Mouse (Mus musculus) ES-E14 (cell line): Measurements from ENCODE around the gene Sv2b. TPM values are rescaled to one million over a fixed set of nuclear protein-coding genes. Genes with fewer than 3 reads are reported as not detected.
A peak's percentile ranks its signal among the peaks of the same experiment; 100 is the strongest.

ENCODE experiments used
- DNase-seq: peaks from one replicate; pipeline ENCODE4 v3.0.0-alpha.2; 2013; ENCODE audit warnings: low read depth, low spot score
- H3K27ac ChIP-seq: 2 replicates; pipeline ENCODE4 v1.5.1; 2012; ENCODE audit warnings: low read depth, mild to moderate bottlenecking, low read length, moderate library complexity, mixed read lengths; ENCODE audit not compliant: poor library complexity, insufficient read depth, severe bottlenecking
- H3K36me3 ChIP-seq: 2 replicates; pipeline ENCODE4 v1.6.1; 2012; ENCODE audit warnings: mild to moderate bottlenecking, low read length, moderate library complexity, mixed read lengths; ENCODE audit not compliant: control insufficient read depth, poor library complexity, insufficient read depth, severe bottlenecking
- H3K4me1 ChIP-seq, 2 experiments: fragments of 150-350 bp in 1 of 2; sonication (generic) in 1 of 2; 2 replicates each; pipeline ENCODE4 v1.6.1; 2012; ENCODE audit warnings: low read length in 2 of 2, mild to moderate bottlenecking in 1 of 2, mixed read lengths in 1 of 2; ENCODE audit not compliant: control insufficient read depth in 2 of 2, insufficient read depth in 2 of 2, poor library complexity in 1 of 2
- H3K4me3 ChIP-seq, 2 experiments: fragments of 150-350 bp in 1 of 2; sonication (generic) in 1 of 2; 2 replicates each; pipeline ENCODE4 v1.5.1; 2012; ENCODE audit warnings: low read length in 2 of 2, low read depth in 1 of 2, mild to moderate bottlenecking in 1 of 2, mixed read lengths in 1 of 2; ENCODE audit not compliant: insufficient read depth in 1 of 2, poor library complexity in 1 of 2, severe bottlenecking in 1 of 2
- H3K9ac ChIP-seq: 2 replicates; pipeline ENCODE4 v1.6.1; 2012; ENCODE audit warnings: low read depth, mild to moderate bottlenecking, low read length, mixed read lengths; ENCODE audit not compliant: poor library complexity, insufficient read depth, severe bottlenecking
- H3K9me3 ChIP-seq: fragments of 150-350 bp; sonication (generic); 2 replicates; pipeline ENCODE4 v1.6.1; 2012; ENCODE audit warnings: low read depth, mild to moderate bottlenecking, low read length; ENCODE audit not compliant: control insufficient read depth, insufficient read depth
- CHD2 ChIP-seq: IDR thresholded peaks from 2 replicates; pipeline ENCODE4 v1.6.1; 2014; ENCODE audit warnings: mild to moderate bottlenecking, low read depth, low read length, inconsistent platforms
- HCFC1 ChIP-seq: IDR thresholded peaks from 2 replicates; pipeline ENCODE4 v1.6.1; 2012; ENCODE audit warnings: low read length, inconsistent platforms, borderline replicate concordance; ENCODE audit not compliant: insufficient read depth
- MAFK ChIP-seq: IDR thresholded peaks from 2 replicates; pipeline ENCODE4 v1.6.1; 2014; ENCODE audit warnings: mild to moderate bottlenecking, low read depth, low read length, inconsistent platforms; ENCODE audit not compliant: insufficient read depth
- ZC3H11A ChIP-seq: IDR thresholded peaks from 2 replicates; pipeline ENCODE4 v1.6.1; 2012; ENCODE audit warnings: low read depth, mild to moderate bottlenecking, inconsistent platforms, low read length, borderline replicate concordance
- ZNF384 ChIP-seq: IDR thresholded peaks from 2 replicates; pipeline ENCODE4 v1.6.1; 2012; ENCODE audit warnings: low read depth, low read length, inconsistent platforms
- in situ Hi-C, 2 experiments: fragments of 600-800 bp; cut with MboI; formaldehyde crosslinking; loops; one replicate each; pipeline ENCODE4 v1.15.1; 2025; ENCODE audit warnings: low sequenced_read_pairs in 2 of 2, inconsistent platforms in 1 of 2; ENCODE audit not compliant: unreplicated experiment in 2 of 2
- total RNA-seq: library from RNA; depleted of rRNA; stranded (reverse); fragments of 300-350 nt; gene quantifications from 2 replicates; pipeline ENCODE4 v1.2.3, GENCODE M21; 2012

The Sv2b gene
- total RNA-seq, 1 experiment, result 0.27 TPM

DNA sequence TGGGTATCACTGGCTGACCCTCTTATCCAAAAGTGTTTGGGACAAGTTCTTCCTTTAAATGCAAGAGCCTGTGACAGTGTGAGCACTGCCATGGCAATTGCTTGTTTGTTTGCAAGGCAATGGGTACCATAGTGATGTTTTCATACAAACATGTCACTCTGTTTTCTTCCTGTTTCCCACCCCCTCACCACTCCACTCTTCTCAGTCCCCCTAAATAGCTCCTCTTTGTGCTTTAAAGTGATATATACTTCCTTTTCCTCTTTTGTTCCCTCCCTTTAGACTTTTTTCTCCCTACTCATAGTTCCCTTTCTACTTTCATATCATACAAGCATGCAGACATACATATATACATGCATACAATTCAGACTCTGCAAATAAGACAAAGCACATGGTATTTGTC is 10.9 kb upstream of the Sv2b start:
- H3K4me1 ChIP-seq, result no peaks in the 10 kb centered on the region
- H3K9me3 ChIP-seq, result no peaks in the 10 kb centered on the region
- TF ChIP-seq HCFC1, result no peak
- TF ChIP-seq CHD2, result no peak
- TF ChIP-seq ZC3H11A, result no peak
- no peak for TF ChIP-seq MAFK
- no peak for TF ChIP-seq ZNF384
- no peak overlapping the region for H3K27ac ChIP-seq
- in situ Hi-C loops, result no loop called here
- H3K36me3 ChIP-seq, result no peaks in the 10 kb centered on the region
- H3K4me3 ChIP-seq, result no peak overlapping the region
- no peak overlapping the region for H3K9ac ChIP-seq
- no peak for DNase-seq

GRCm38 (mm10) chr7:75318320-75318719 is 9.3 kb upstream of the Sv2b start:
- no peaks in the 10 kb centered on the region for H3K9me3 ChIP-seq
- H3K27ac ChIP-seq, result no peak overlapping the region
- no peak overlapping the region for H3K9ac ChIP-seq
- no peak for DNase-seq
- TF ChIP-seq MAFK, result no peak
- TF ChIP-seq CHD2, result no peak
- no peak for TF ChIP-seq ZC3H11A
- TF ChIP-seq HCFC1, result no peak
- TF ChIP-seq ZNF384, result no peak
- H3K36me3 ChIP-seq, result no peaks in the 10 kb centered on the region
- in situ Hi-C loops, result no loop called here
- H3K4me3 ChIP-seq, result no peak overlapping the region
- H3K4me1 ChIP-seq, result no peaks in the 10 kb centered on the region

GRCm38 (mm10) chr7:75314873-75315272 is 5.8 kb upstream of the Sv2b start:
- in situ Hi-C loops, result no loop called here
- no peak for DNase-seq
- Histone ChIP-seq H3K9me3 (no peaks in the 10 kb centered on the region), H3K36me3 (no peaks in the 10 kb centered on the region), H3K27ac (no peak overlapping the region), H3K4me1 (no peaks in the 10 kb centered on the region), H3K9ac (no peak overlapping the region), H3K4me3 (no peak overlapping the region)
- TF ChIP-seq CHD2, result no peak

DNA sequence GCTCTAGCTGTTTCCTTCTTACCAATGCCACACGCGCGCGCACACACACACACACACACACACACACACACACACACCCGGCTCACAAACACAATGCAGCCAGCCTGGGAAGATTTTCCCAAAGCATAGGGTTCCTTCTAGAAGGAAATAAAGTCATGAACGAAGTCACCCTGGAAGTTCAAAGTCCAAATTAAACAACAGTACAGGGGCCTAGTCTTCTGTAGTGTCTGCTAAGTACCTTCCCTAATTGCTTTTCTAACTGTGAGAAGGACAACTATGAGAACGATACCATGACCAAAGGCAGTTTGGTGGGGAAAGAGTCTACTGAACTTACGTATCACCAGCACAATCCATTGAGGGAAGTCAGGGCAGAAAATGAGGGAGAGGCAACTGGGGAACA is 508 bp upstream of the Sv2b start:
- in situ Hi-C loops, result no loop called here
- Histone ChIP-seq H3K9ac (no peak overlapping the region), H3K4me3 (no peak overlapping the region), H3K36me3 (no peaks in the 10 kb centered on the region), H3K9me3 (no peaks in the 10 kb centered on the region), H3K27ac (no peak overlapping the region), H3K4me1 (peaks cover 0 to 2% of the 10 kb centered on the region in 2 experiments; a peak in 1 of 4 replicates)
- no peak for DNase-seq
- no peak for TF ChIP-seq MAFK
- TF ChIP-seq CHD2, result no peak
- TF ChIP-seq ZC3H11A, result no peak
- TF ChIP-seq ZNF384, result no peak
- TF ChIP-seq HCFC1, result no peak

DNA sequence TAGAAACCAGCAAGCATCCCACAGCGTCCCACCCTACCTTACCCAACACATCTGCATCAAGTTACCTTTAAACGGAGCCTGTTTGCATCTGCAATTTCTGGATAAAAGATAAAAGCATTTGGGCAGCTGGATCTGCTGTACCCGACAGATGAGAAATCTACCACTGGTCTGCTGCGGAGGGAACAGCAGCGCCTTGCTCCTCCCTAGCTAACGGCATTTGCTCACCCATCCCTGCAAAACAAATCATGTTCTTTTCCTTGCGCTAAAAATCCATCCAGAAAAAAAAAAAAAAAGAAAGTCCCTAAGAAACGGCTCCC is 964 bp downstream of the Sv2b start:
- H3K4me1 ChIP-seq, result peaks cover 0 to 2% of the 10 kb centered on the region in 2 experiments; a peak in 1 of 4 replicates
- TF ChIP-seq CHD2, result no peak
- no peak for TF ChIP-seq HCFC1
- TF ChIP-seq ZC3H11A, result no peak
- no peak for TF ChIP-seq ZNF384
- no peak for TF ChIP-seq MAFK
- DNase-seq, result no peak
- H3K9me3 ChIP-seq, result no peaks in the 10 kb centered on the region
- peak overlapping the region in 1 of 2 experiments; percentile 68; a peak in 1 of 4 replicates for H3K4me3 ChIP-seq
- in situ Hi-C loops, result no loop called here
- no peak overlapping the region for H3K9ac ChIP-seq
- no peak overlapping the region for H3K27ac ChIP-seq
- no peaks in the 10 kb centered on the region for H3K36me3 ChIP-seq
